Mouse (Mus musculus): ENCODE results near the gene Cpm. TPM values are rescaled to one million over a fixed set of nuclear protein-coding genes. Genes with fewer than 3 reads are reported as not detected.

Cpm gene
- polyA plus RNA-seq, 1 experiment from 2014 or later = 2.4 TPM

GRCm38 (mm10) chr10:117696021-117696826, 66.9 kb downstream of the Cpm start:
- 89% methylated on average over 8 of the region's 8 CpGs for WGBS
- ATAC-seq (replicated peaks; ENCODE audit: insufficient number of reproducible peaks, insufficient read depth, low FRiP score, low read depth) = no peak

GRCm38 (mm10) chr10:117696827-117697560, 67.7 kb downstream of the Cpm start:
- Histone ChIP-seq H3K9ac (no peak overlapping the region), H3K4me1 (replicated peaks) (no peaks in the 10 kb centered on the region), H3K36me3 (peaks cover 93% of the 10 kb centered on the region), H3K9me3 (replicated peaks) (no peaks in the 10 kb centered on the region), H3K4me2 (no peak overlapping the region), H3K27me3 (no peaks in the 10 kb centered on the region), H3K27ac (no peak overlapping the region), H3K4me3 (no peak overlapping the region)
- ATAC-seq (replicated peaks; ENCODE audit: insufficient number of reproducible peaks, insufficient read depth, low FRiP score, low read depth) = no peak
- 94% methylated on average over 6 of the region's 6 CpGs for WGBS

More at GRCm38 (mm10) chr10:117696021-117696826, 66.9 kb downstream of the Cpm start:
- Histone ChIP-seq H3K27me3 (no peaks in the 10 kb centered on the region), H3K9me3 (replicated peaks) (no peaks in the 10 kb centered on the region), H3K9ac (no peak overlapping the region), H3K27ac (no peak overlapping the region), H3K36me3 (peaks cover 92% of the 10 kb centered on the region), H3K4me3 (no peak overlapping the region), H3K4me2 (no peak overlapping the region), H3K4me1 (replicated peaks) (no peaks in the 10 kb centered on the region)

- 90% methylated on average over 3 of the region's 3 CpGs for WGBS
- Histone ChIP-seq H3K9ac (no peak overlapping the region), H3K4me2 (no peak overlapping the region), H3K9me3 (replicated peaks) (no peaks in the 10 kb centered on the region), H3K27ac (no peak overlapping the region), H3K4me3 (no peak overlapping the region), H3K36me3 (peaks cover 90% of the 10 kb centered on the region), H3K4me1 (replicated peaks) (no peaks in the 10 kb centered on the region), H3K27me3 (no peaks in the 10 kb centered on the region)
- no peak for ATAC-seq (replicated peaks; ENCODE audit: insufficient number of reproducible peaks, insufficient read depth, low FRiP score, low read depth)
These were observed 68.3 kb downstream of the Cpm start for GRCm38 (mm10) chr10:117697561-117698115.

- H3K36me3 ChIP-seq = peaks cover 93% of the 10 kb centered on the region
- WGBS = 93% methylated on average over 10 of the region's 10 CpGs
- no peaks in the 10 kb centered on the region for H3K27me3 ChIP-seq
- no peaks in the 10 kb centered on the region for H3K9me3 ChIP-seq (replicated peaks)
- no peaks in the 10 kb centered on the region for H3K4me1 ChIP-seq (replicated peaks)
- H3K9ac ChIP-seq = no peak overlapping the region
- no peak overlapping the region for H3K4me3 ChIP-seq
- H3K27ac ChIP-seq = no peak overlapping the region
- no peak for ATAC-seq (replicated peaks; ENCODE audit: insufficient number of reproducible peaks, insufficient read depth, low FRiP score, low read depth)
- no peak overlapping the region for H3K4me2 ChIP-seq
These were observed 69.2 kb downstream of the Cpm start for GRCm38 (mm10) chr10:117698313-117699138.

GRCm38 (mm10) chr10:117699914-117700313, 70.6 kb downstream of the Cpm start:
- WGBS = 97% methylated on average over 4 of the region's 4 CpGs
- no peaks in the 10 kb centered on the region for H3K9me3 ChIP-seq (replicated peaks)
- H3K27ac ChIP-seq = no peak overlapping the region
- no peaks in the 10 kb centered on the region for H3K27me3 ChIP-seq
- ATAC-seq (replicated peaks; ENCODE audit: insufficient number of reproducible peaks, insufficient read depth, low FRiP score, low read depth) = no peak
- H3K4me2 ChIP-seq = no peak overlapping the region
- no peak overlapping the region for H3K4me3 ChIP-seq
- peaks cover 94% of the 10 kb centered on the region for H3K36me3 ChIP-seq
- H3K9ac ChIP-seq = no peak overlapping the region
- no peaks in the 10 kb centered on the region for H3K4me1 ChIP-seq (replicated peaks)

- peaks cover 94% of the 10 kb centered on the region for H3K36me3 ChIP-seq
- H3K4me1 ChIP-seq (replicated peaks) = no peaks in the 10 kb centered on the region
- H3K27me3 ChIP-seq = no peaks in the 10 kb centered on the region
- no peak for ATAC-seq (replicated peaks; ENCODE audit: insufficient number of reproducible peaks, insufficient read depth, low FRiP score, low read depth)
- H3K9me3 ChIP-seq (replicated peaks) = no peaks in the 10 kb centered on the region
- H3K4me3 ChIP-seq = no peak overlapping the region
- no peak overlapping the region for H3K27ac ChIP-seq
- WGBS = 96% methylated on average over 1 of the region's 1 CpGs
- no peak overlapping the region for H3K4me2 ChIP-seq
- no peak overlapping the region for H3K9ac ChIP-seq
These were observed 71.2 kb downstream of the Cpm start for GRCm38 (mm10) chr10:117700450-117700849.

- no peak for ATAC-seq (replicated peaks; ENCODE audit: insufficient number of reproducible peaks, insufficient read depth, low FRiP score, low read depth)
- Histone ChIP-seq H3K4me3 (no peak overlapping the region), H3K4me1 (replicated peaks) (no peaks in the 10 kb centered on the region), H3K27ac (no peak overlapping the region), H3K36me3 (peaks cover 88% of the 10 kb centered on the region), H3K27me3 (no peaks in the 10 kb centered on the region), H3K9ac (no peak overlapping the region), H3K9me3 (replicated peaks) (no peaks in the 10 kb centered on the region), H3K4me2 (no peak overlapping the region)
- WGBS = 92% methylated on average over 6 of the region's 6 CpGs
These were observed 71.9 kb downstream of the Cpm start for GRCm38 (mm10) chr10:117701034-117701829.

- 94% methylated on average over 6 of the region's 6 CpGs for WGBS
- Histone ChIP-seq H3K4me2 (no peak overlapping the region), H3K27ac (no peak overlapping the region), H3K36me3 (peaks cover 83% of the 10 kb centered on the region), H3K9me3 (replicated peaks) (no peaks in the 10 kb centered on the region), H3K27me3 (no peaks in the 10 kb centered on the region), H3K4me1 (replicated peaks) (peaks cover 6% of the 10 kb centered on the region), H3K4me3 (no peak overlapping the region), H3K9ac (no peak overlapping the region)
- ATAC-seq (replicated peaks; ENCODE audit: insufficient number of reproducible peaks, insufficient read depth, low FRiP score, low read depth) = no peak
These were observed 72.9 kb downstream of the Cpm start for GRCm38 (mm10) chr10:117702024-117702833.

- WGBS = 84% methylated on average over 3 of the region's 3 CpGs
- Histone ChIP-seq H3K27me3 (no peaks in the 10 kb centered on the region), H3K9ac (no peak overlapping the region), H3K4me1 (replicated peaks) (peaks cover 10% of the 10 kb centered on the region), H3K4me2 (no peak overlapping the region), H3K9me3 (replicated peaks) (no peaks in the 10 kb centered on the region), H3K36me3 (peaks cover 76% of the 10 kb centered on the region), H3K27ac (no peak overlapping the region), H3K4me3 (no peak overlapping the region)
- no peak for ATAC-seq (replicated peaks; ENCODE audit: insufficient number of reproducible peaks, insufficient read depth, low FRiP score, low read depth)
These were observed 74.2 kb downstream of the Cpm start for GRCm38 (mm10) chr10:117703506-117703905.
